Mouse (Mus musculus) CD4-positive, CD25-positive, alpha-beta regulatory T cell, adult 2 months (primary cell): Measurements from ENCODE around the gene Mcrip1.
"Not testable (repeated sequence)": the region's sequence is repeated elsewhere in the genome, so short reads cannot be mapped to it uniquely, and the experiment has no call there.

Experiments used
- DNase-seq: peaks from one replicate; pipeline ENCODE4 v3.0.0-alpha.2; 2012; ENCODE audit warnings: low read depth, low spot score

Mcrip1 gene

GRCm38 (mm10) chr11:120575046-120575445 is 25.5 kb upstream of the Mcrip1 start:
- no peak for DNase-seq

GRCm38 (mm10) chr11:120574278-120574600 is 24.7 kb upstream of the Mcrip1 start:
- peak; percentile 39 for DNase-seq

- DNase-seq = peak; percentile 84
Measured at GRCm38 (mm10) chr11:120573585-120574277, 24.2 kb upstream of the Mcrip1 start.

- DNase-seq = peak; percentile 98
Measured at GRCm38 (mm10) chr11:120572752-120573584, 23.4 kb upstream of the Mcrip1 start, which contains the start of gene P4hb. Gene P4hb (minus strand): TSS chr11:120573253.

GRCm38 (mm10) chr11:120572417-120572751 is 22.9 kb upstream of the Mcrip1 start:
- no peak for DNase-seq

GRCm38 (mm10) chr11:120571754-120572416 is 22.4 kb upstream of the Mcrip1 start:
- no peak for DNase-seq

- no peak for DNase-seq
Measured at GRCm38 (mm10) chr11:120571122-120571521, 21.6 kb upstream of the Mcrip1 start.

- DNase-seq = no peak
Measured at GRCm38 (mm10) chr11:120568324-120568723, 18.8 kb upstream of the Mcrip1 start.

GRCm38 (mm10) chr11:120565114-120565513 is 15.6 kb upstream of the Mcrip1 start:
- DNase-seq = no peak

GRCm38 (mm10) chr11:120562949-120563348 is 13.4 kb upstream of the Mcrip1 start:
- DNase-seq = no peak

GRCm38 (mm10) chr11:120560952-120561728 is 11.6 kb upstream of the Mcrip1 start:
- no peak for DNase-seq

- DNase-seq = not testable (repeated sequence)
Measured at GRCm38 (mm10) chr11:120558843-120559242, 9.3 kb upstream of the Mcrip1 start.

- DNase-seq = no peak
Measured at GRCm38 (mm10) chr11:120555260-120555659, 5.7 kb upstream of the Mcrip1 start.

- no peak for DNase-seq
Measured at GRCm38 (mm10) chr11:120554834-120555233, 5.3 kb upstream of the Mcrip1 start.

GRCm38 (mm10) chr11:120552736-120553135 is 3.2 kb upstream of the Mcrip1 start:
- no peak for DNase-seq

- DNase-seq = no peak
Measured at GRCm38 (mm10) chr11:120550810-120551440, 1.4 kb upstream of the Mcrip1 start, which contains the start of gene Ppp1r27. Gene Ppp1r27 (minus strand): TSS chr11:120551132.

GRCm38 (mm10) chr11:120549986-120550809 is 671 bp upstream of the Mcrip1 start:
- DNase-seq = no peak

- no peak for DNase-seq
Measured at GRCm38 (mm10) chr11:120548786-120549167, 750 bp downstream of the Mcrip1 start.

GRCm38 (mm10) chr11:120548214-120548613 is 1.3 kb downstream of the Mcrip1 start:
- no peak for DNase-seq

GRCm38 (mm10) chr11:120547469-120547868 is 2.1 kb downstream of the Mcrip1 start:
- peak; percentile 36 for DNase-seq
